ENCODE assay signal across 15 mouse cellular contexts in genomic region chr2:93790798-93791345, GRCm38 (mm10). TPM values are rescaled to one million over a fixed set of nuclear protein-coding genes. Genes with fewer than 3 reads are reported as not detected.
DNase-seq lines count a peak whose midpoint lies in the region; ATAC-seq and TF ChIP-seq lines count a peak whose summit lies in the region.
"Had no signal": no experiment of that assay in that cellular context is flagged by ENCODE, and none has a peak within 500 bp of the region (broad histone marks: within the 10 kb centered on the region; RNA-seq: fewer than 3 reads in every experiment).

No protein-coding gene starts in this region.

- intact Hi-C loops in heart, postnatal 25 days (cut with DNase I), result no loop called here

- no peak for TF ChIP-seq CTCF in kidney, postnatal 0 days (IDR thresholded peaks at IDR 0.05; ENCODE audit: low read depth)
- no peak for TF ChIP-seq CTCF in cerebellum, adult 2 months (IDR thresholded peaks at IDR 0.05; ENCODE audit: borderline replicate concordance, insufficient read depth, low read depth, low read length)

- no peak overlapping the region for H3K4me2 ChIP-seq in kidney, postnatal 0 days (ENCODE audit: low read length)
- H3K4me2 ChIP-seq in intestine, embryonic 16.5 days (ENCODE audit: low read depth, low read length), result no peak overlapping the region
- H3K4me2 ChIP-seq: forebrain, embryonic 15.5 days; hindbrain, embryonic 12.5 days; limb, embryonic 13.5 days had no signal

- no peaks in the 10 kb centered on the region for H3K9me3 ChIP-seq in heart, embryonic 10.5 days
- no peaks in the 10 kb centered on the region for H3K9me3 ChIP-seq in kidney, postnatal 0 days (replicated peaks; ENCODE audit: low read length)
- H3K9me3 ChIP-seq in intestine, embryonic 16.5 days (ENCODE audit: control insufficient read depth, low read length), result no peaks in the 10 kb centered on the region
- H3K9me3 ChIP-seq: forebrain, embryonic 15.5 days; hindbrain, embryonic 12.5 days; limb, embryonic 13.5 days had no signal

- H3K27me3 ChIP-seq in heart, embryonic 10.5 days (ENCODE audit: insufficient read depth, poor library complexity, severe bottlenecking), result no peaks in the 10 kb centered on the region
- H3K27me3 ChIP-seq in kidney, postnatal 0 days (ENCODE audit: insufficient read depth, low read length), result no peaks in the 10 kb centered on the region
- no peaks in the 10 kb centered on the region for H3K27me3 ChIP-seq in cerebellum, adult 2 months (ENCODE audit: control insufficient read depth, insufficient read depth, low read length)
- no peaks in the 10 kb centered on the region for H3K27me3 ChIP-seq in intestine, embryonic 16.5 days (replicated peaks; ENCODE audit: control insufficient read depth, insufficient read depth, low read length)
- H3K27me3 ChIP-seq: forebrain, embryonic 15.5 days; hindbrain, embryonic 12.5 days; limb, embryonic 13.5 days had no signal

- H3K4me1 ChIP-seq in heart, embryonic 10.5 days, result peaks cover 13% of the 10 kb centered on the region
- H3K4me1 ChIP-seq in kidney, postnatal 0 days (replicated peaks; ENCODE audit: insufficient read depth, low read length), result no peaks in the 10 kb centered on the region; the same call in 1 of the 2 replicates
- H3K4me1 ChIP-seq in cerebellum, adult 2 months (ENCODE audit: control insufficient read depth, insufficient read depth, low read length), result peaks cover 57% of the 10 kb centered on the region
- peaks cover 12% of the 10 kb centered on the region for H3K4me1 ChIP-seq in intestine, embryonic 16.5 days (ENCODE audit: control insufficient read depth, insufficient read depth, low read length)

- H3K4me3 ChIP-seq in heart, embryonic 10.5 days, result no peak overlapping the region
- no peak overlapping the region for H3K4me3 ChIP-seq in kidney, postnatal 0 days (replicated peaks; ENCODE audit: low read depth, low read length)
- H3K4me3 ChIP-seq in cerebellum, adult 2 months (replicated peaks; ENCODE audit: insufficient read depth, low read depth, low read length), result no peak overlapping the region
- H3K4me3 ChIP-seq in intestine, embryonic 16.5 days (ENCODE audit: low read length), result no peak overlapping the region
- H3K4me3 ChIP-seq: forebrain, embryonic 15.5 days; hindbrain, embryonic 12.5 days; limb, embryonic 13.5 days had no signal

- no peak for TF ChIP-seq POLR2A in cerebellum, adult 2 months (IDR thresholded peaks at IDR 0.05; ENCODE audit: borderline replicate concordance, insufficient read depth, low read length)

- WGBS in heart, embryonic 10.5 days, result 82% methylated on average over 4 of the region's 4 CpGs
- WGBS in kidney, postnatal 0 days, result 87% methylated on average over 4 of the region's 4 CpGs
- WGBS in cerebellum, adult 2 months, result 41% methylated on average over 4 of the region's 4 CpGs
- 87% methylated on average over 4 of the region's 4 CpGs for WGBS in intestine, embryonic 16.5 days

- no peak for ATAC-seq in kidney, postnatal 0 days (replicated peaks; ENCODE audit: low FRiP score, low read depth)
- ATAC-seq in intestine, embryonic 16.5 days, result no peak

- DNase-seq in heart, embryonic 10.5 days (ENCODE audit: low spot score), result no peak
- no peak for DNase-seq in heart, postnatal 25 days (ENCODE audit: low spot score)
- no peak for DNase-seq in kidney, postnatal 0 days (ENCODE audit: low spot score)
- no peak for DNase-seq in kidney, postnatal 36 days
- peak; percentile 65 to 79 for DNase-seq in cerebellum, adult 2 months
- no peak for DNase-seq in urinary bladder, adult 18-20 months (ENCODE audit: low spot score in 2 of 2)
- DNase-seq in right cerebral cortex, postnatal 4 days, result no peak
- DNase-seq: B cell, adult 2 months; layer of hippocampus, postnatal 36 days; spleen, adult 18-20 months had no signal

- peak overlapping the region; percentile 7; the same call in 1 of the 2 replicates for H3K27ac ChIP-seq in heart, embryonic 10.5 days
- H3K27ac ChIP-seq in kidney, postnatal 0 days, result peak overlapping the region; percentile 81; the same call in 1 of the 2 replicates
- H3K27ac ChIP-seq in cerebellum, adult 2 months (ENCODE audit: insufficient read depth, low read length), result peak overlapping the region; percentile 76
- H3K27ac ChIP-seq in intestine, embryonic 16.5 days (ENCODE audit: low read length), result peak overlapping the region; percentile 19; the same call in 1 of the 2 replicates
- H3K27ac ChIP-seq: forebrain, embryonic 15.5 days; limb, embryonic 13.5 days; macrophage had no signal

- H3K36me3 ChIP-seq in heart, embryonic 10.5 days, result peaks cover 42% of the 10 kb centered on the region
- H3K36me3 ChIP-seq in kidney, postnatal 0 days (ENCODE audit: insufficient read depth, low read length), result peaks cover 17% of the 10 kb centered on the region; the same call in 1 of the 2 replicates
- H3K36me3 ChIP-seq in intestine, embryonic 16.5 days (ENCODE audit: control insufficient read depth, insufficient read depth, low read length), result 0 out of 2 replicates have a peak, but pooled peaks cover 9% of the 10 kb centered on the region

- no peak overlapping the region for H3K9ac ChIP-seq in kidney, postnatal 0 days (ENCODE audit: low read depth, low read length)
- H3K9ac ChIP-seq in intestine, embryonic 16.5 days (ENCODE audit: low read depth, low read length), result no peak overlapping the region
- H3K9ac ChIP-seq: forebrain, embryonic 15.5 days; hindbrain, embryonic 12.5 days had no signal

RNA-seq across cellular contexts. Expression of gene Ext2, which starts 31.5 kb away (rescaled TPM):
- 82.8 and 83.0 TPM in 2 replicates for polyA plus RNA-seq in heart, embryonic 10.5 days (2016; fragmentation: Nextera tagmentation; extraction: Ambion mirVana)
- total RNA-seq in heart, postnatal 25 days (2021), result 10 to 100 TPM; 41.7 to 44.4 TPM
- 109 and 111 TPM in 2 replicates for polyA plus RNA-seq in kidney, postnatal 0 days (2015; fragmentation: Nextera tagmentation; extraction: Ambion mirVana)
- 40.1 and 42.3 TPM in 2 replicates for polyA plus RNA-seq in cerebellum, adult 2 months (2012; rRNA removed)
- 81.5 and 87.3 TPM in 2 replicates for polyA plus RNA-seq in intestine, embryonic 16.5 days (2015; fragmentation: Nextera tagmentation; extraction: Ambion mirVana)

RNA-seq across cellular contexts. Expression of gene Accs, which starts 58.9 kb away (rescaled TPM):
- polyA plus RNA-seq in heart, embryonic 10.5 days (2016; fragmentation: Nextera tagmentation; extraction: Ambion mirVana), result 7.9 and 8.3 TPM in 2 replicates
- total RNA-seq in heart, postnatal 25 days (2021), result 1 to 10 TPM; 3.9 to 5.4 TPM
- 7.6 and 9.9 TPM in 2 replicates for polyA plus RNA-seq in kidney, postnatal 0 days (2015; fragmentation: Nextera tagmentation; extraction: Ambion mirVana)
- polyA plus RNA-seq in cerebellum, adult 2 months (2012; rRNA removed), result 10.6 and 12.8 TPM in 2 replicates
- polyA plus RNA-seq in intestine, embryonic 16.5 days (2015; fragmentation: Nextera tagmentation; extraction: Ambion mirVana), result 5.4 and 6.1 TPM in 2 replicates

Comparison
In these comparisons a context has a peak if more than half of its experiments do, and no peak if none do; other contexts are left out.
1. DNase-seq: peak in cerebellum, adult 2 months (2 of 2); none in heart, embryonic 10.5 days (single experiment), heart, postnatal 25 days (single experiment), kidney, postnatal 0 days (single experiment), kidney, postnatal 36 days (0 of 2), urinary bladder, adult 18-20 months (0 of 2) and right cerebral cortex, postnatal 4 days (single experiment).
2. H3K27ac ChIP-seq: peak in every context shown above with its lines; median percentile 81 in kidney, postnatal 0 days; 76 in cerebellum, adult 2 months; 19 in intestine, embryonic 16.5 days; 7 in heart, embryonic 10.5 days.